Mouse (Mus musculus): ENCODE results near the gene Gdf15.

DNA sequence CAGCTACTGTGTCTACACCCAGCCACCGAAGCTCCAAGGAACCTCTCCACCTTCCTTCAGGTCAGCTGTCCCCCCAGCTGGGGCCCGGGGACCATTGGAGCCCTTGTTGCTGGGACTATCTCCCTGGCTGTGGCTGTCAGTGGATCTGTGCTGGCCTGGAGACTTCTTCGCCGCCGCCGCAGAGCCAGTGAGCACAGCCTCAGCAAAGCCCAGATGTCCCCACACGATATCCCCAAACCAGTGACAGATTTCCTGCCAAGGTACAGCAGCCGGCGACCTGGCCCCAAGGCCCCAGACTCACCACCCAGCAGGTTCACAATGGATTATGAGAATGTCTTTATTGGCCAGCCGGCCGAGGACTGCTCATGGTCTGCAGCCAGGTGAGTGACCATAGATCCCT lies 14.3 kb downstream of the Gdf15 start:
- TF ChIP-seq FLI1 (IDR thresholded peaks at IDR 0.05; ENCODE audit: low read length) = no peak
- no peak for TF ChIP-seq GATA1 (IDR thresholded peaks at IDR 0.05; ENCODE audit: borderline replicate concordance, low read length)

Measured in megakaryocyte, embryonic 14.5 days (primary cell).